Mouse (Mus musculus): ENCODE data around the gene Insig1.

DNA sequence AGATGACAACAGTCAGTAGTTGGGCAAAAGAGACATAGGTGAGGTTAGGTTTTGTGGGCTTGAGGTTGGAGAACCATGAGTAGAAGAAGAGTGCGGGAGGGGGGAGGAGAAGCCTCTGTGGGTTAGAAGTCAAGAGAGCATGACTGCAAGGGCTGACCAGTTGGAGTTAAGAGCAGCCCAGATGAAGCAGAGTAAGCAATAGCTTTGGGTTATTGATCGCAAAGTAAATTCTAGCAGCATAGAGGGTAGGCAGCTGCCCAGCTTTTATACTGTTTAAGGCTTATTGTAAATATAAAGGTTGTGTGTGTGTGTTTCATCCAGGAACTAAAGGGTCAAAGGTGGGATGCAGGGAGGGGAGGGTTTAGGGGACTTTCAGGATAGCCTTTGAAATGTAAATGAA lies 10.7 kb downstream of the Insig1 start:
- TF ChIP-seq CTCF (IDR thresholded peaks at IDR 0.05; ENCODE audit: borderline replicate concordance, extremely low read depth, insufficient read depth, insufficient read length) (no peak), POLR2A (IDR thresholded peaks at IDR 0.05; ENCODE audit: borderline replicate concordance, extremely low read depth, insufficient read depth, insufficient read length, poor library complexity, severe bottlenecking) (no peak)

Measured in brain, embryonic 14.5 days (tissue).